Mouse (Mus musculus): ENCODE results near the gene Heatr5b. TPM values are rescaled to one million over a fixed set of nuclear protein-coding genes. Genes with fewer than 3 reads are reported as not detected.
"Not testable (repeated sequence)": the region's sequence is repeated elsewhere in the genome, so short reads cannot be mapped to it uniquely, and the experiment has no call there.

Gene Heatr5b
- polyA plus RNA-seq, 1 experiment from 2014 or later, result 10.0 TPM

DNA sequence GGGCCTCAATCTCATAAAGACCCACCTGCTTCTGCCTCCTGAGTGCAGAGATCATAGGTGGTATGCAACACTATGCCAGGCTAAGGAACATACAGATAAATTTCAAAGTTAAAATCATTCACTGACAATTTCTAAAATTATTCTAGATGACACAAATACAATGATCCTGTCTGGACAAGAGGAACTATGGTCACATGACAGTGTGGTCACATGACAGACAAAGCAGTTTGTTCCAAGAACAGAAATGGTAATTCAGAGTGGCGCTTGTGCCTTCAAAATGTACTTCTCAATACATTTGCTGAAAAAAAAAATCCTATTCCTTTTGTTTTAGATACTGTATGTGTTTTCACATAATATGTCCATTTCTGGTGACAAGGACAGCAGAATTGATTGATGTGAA lies 37.9 kb downstream of the Heatr5b start:
- no peak overlapping the region for H3K9ac ChIP-seq
- no peak overlapping the region for H3K27ac ChIP-seq
- no peak overlapping the region for H3K4me2 ChIP-seq
- ATAC-seq (ENCODE audit: insufficient read depth, low FRiP score, low read depth), result no peak
- no peak overlapping the region for H3K4me3 ChIP-seq (replicated peaks)
- no peaks in the 10 kb centered on the region for H3K27me3 ChIP-seq (replicated peaks)
- no peaks in the 10 kb centered on the region for H3K9me3 ChIP-seq
- WGBS, result 94% methylated on average over 1 of the region's 1 CpGs
- H3K36me3 ChIP-seq, result peaks cover 15% of the 10 kb centered on the region
- no peaks in the 10 kb centered on the region for H3K4me1 ChIP-seq

- WGBS, result 72% methylated on average over 5 of the region's 5 CpGs
- Histone ChIP-seq H3K36me3 (peaks cover 10% of the 10 kb centered on the region), H3K27ac (no peak overlapping the region), H3K4me1 (no peaks in the 10 kb centered on the region), H3K9me3 (no peaks in the 10 kb centered on the region), H3K27me3 (replicated peaks) (no peaks in the 10 kb centered on the region), H3K9ac (no peak overlapping the region), H3K4me2 (no peak overlapping the region), H3K4me3 (replicated peaks) (no peak overlapping the region)
- no peak for ATAC-seq (ENCODE audit: insufficient read depth, low FRiP score, low read depth)
Measured at GRCm38 (mm10) chr17:78794390-78794789, 40.8 kb downstream of the Heatr5b start.

DNA sequence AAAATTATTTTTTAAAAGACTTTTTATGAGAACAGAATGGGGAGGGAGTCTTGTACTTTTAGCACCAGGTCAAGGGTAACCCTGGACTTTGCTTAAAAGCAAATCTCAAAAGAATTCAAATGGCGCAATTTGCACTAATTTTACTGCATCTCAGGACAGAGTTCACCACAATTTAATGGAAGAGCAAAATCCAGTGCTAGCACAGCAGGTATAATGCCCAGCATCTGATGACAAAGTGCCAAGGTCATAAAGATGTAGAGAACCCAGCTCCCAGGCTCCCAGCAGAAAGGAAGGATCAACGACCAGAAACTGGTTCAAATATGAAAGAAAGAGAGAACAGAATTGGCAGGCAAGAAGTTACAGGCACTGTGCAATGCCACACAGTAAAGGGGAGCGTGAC lies 43.0 kb downstream of the Heatr5b start:
- no peak overlapping the region for H3K27ac ChIP-seq
- H3K4me2 ChIP-seq, result no peak overlapping the region
- 88% methylated on average over 3 of the region's 3 CpGs for WGBS
- no peak overlapping the region for H3K4me3 ChIP-seq (replicated peaks)
- no peaks in the 10 kb centered on the region for H3K4me1 ChIP-seq
- no peaks in the 10 kb centered on the region for H3K27me3 ChIP-seq (replicated peaks)
- H3K9me3 ChIP-seq, result no peaks in the 10 kb centered on the region
- no peak overlapping the region for H3K9ac ChIP-seq
- no peak for ATAC-seq (ENCODE audit: insufficient read depth, low FRiP score, low read depth)
- H3K36me3 ChIP-seq, result peaks cover 10% of the 10 kb centered on the region

DNA sequence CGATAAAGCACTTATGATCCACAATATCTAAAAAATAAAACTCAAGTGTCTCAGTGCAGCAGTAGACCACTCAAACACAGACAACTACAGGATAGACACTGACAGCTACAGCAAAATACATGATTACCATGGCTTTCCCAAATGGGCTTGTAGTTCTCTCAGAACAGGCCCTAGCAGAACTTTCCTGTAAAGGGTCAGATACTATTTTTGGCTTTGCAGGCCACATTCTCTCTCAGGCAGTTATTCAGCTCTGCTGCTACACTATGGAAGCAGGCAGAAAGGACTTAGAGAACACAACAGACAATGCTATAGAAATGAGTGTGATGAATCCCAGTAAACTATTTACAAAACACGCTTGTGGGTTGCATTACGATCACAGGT lies 43.5 kb downstream of the Heatr5b start:
- no peaks in the 10 kb centered on the region for H3K27me3 ChIP-seq (replicated peaks)
- H3K9ac ChIP-seq, result no peak overlapping the region
- H3K36me3 ChIP-seq, result peaks cover 10% of the 10 kb centered on the region
- H3K4me2 ChIP-seq, result no peak overlapping the region
- ATAC-seq (ENCODE audit: insufficient read depth, low FRiP score, low read depth), result no peak
- no peaks in the 10 kb centered on the region for H3K4me1 ChIP-seq
- WGBS, result 96% methylated on average over 3 of the region's 3 CpGs
- H3K9me3 ChIP-seq, result no peaks in the 10 kb centered on the region
- no peak overlapping the region for H3K27ac ChIP-seq
- no peak overlapping the region for H3K4me3 ChIP-seq (replicated peaks)

DNA sequence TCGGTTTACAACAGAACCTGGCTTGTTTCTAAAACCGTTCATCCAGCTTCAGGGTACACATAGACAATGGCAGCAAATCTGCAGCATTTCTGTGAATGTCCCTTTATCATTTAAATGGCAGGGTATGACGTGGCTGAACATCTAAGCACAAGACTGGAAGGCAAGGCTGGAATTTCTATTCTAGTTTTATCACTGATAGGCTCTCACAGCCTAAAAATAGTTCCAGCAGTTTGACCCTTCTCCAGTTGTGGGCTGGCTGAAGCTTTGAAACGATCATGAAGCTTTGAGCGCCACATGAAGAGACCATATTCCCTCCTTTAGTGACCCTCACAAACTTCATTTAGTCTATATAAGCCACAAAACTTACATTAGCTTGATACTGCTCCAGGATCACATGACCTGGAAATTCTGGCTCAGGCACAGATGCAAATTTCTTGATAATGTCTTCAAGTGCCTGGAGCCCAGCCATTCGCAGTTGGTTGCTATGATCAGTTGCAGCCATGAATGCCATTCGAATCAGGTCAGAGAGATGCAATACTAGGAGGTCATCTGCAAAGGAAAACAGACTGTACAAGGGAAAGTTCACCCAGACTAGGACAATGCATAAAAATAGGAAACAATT lies 44.0 kb downstream of the Heatr5b start:
- H3K27ac ChIP-seq, result no peak overlapping the region
- H3K4me2 ChIP-seq, result no peak overlapping the region
- no peaks in the 10 kb centered on the region for H3K9me3 ChIP-seq
- no peaks in the 10 kb centered on the region for H3K4me1 ChIP-seq
- peaks cover 7% of the 10 kb centered on the region for H3K36me3 ChIP-seq
- no peak overlapping the region for H3K4me3 ChIP-seq (replicated peaks)
- H3K9ac ChIP-seq, result no peak overlapping the region
- no peaks in the 10 kb centered on the region for H3K27me3 ChIP-seq (replicated peaks)
- no peak for ATAC-seq (ENCODE audit: insufficient read depth, low FRiP score, low read depth)
- WGBS, result 79% methylated on average over 7 of the region's 7 CpGs

DNA sequence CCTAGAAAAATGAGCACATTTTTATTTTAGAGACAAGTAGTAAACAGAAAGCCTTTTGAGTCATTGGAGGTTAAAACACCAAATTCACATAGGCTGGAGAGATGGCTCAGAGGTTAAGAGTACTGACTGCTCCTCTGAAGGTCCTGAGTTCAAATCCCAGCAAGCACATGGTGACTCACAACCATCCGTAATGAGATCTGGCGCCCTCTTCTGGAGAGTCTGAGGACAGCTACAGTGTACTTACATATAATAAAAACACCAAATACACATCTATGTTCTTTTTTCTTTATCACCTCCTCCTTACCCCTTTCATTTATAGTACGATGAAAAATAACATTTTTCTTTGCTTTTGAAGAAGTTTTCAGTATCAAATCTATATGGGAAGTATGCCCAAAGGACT lies 46.9 kb downstream of the Heatr5b start:
- not testable (repeated sequence) for H3K4me2 ChIP-seq; H3K4me3 ChIP-seq (replicated peaks); H3K27ac ChIP-seq; H3K9me3 ChIP-seq; H3K36me3 ChIP-seq; H3K27me3 ChIP-seq (replicated peaks); H3K9ac ChIP-seq; ATAC-seq (ENCODE audit: insufficient read depth, low FRiP score, low read depth); H3K4me1 ChIP-seq
- WGBS, result 77% methylated on average over 3 of the region's 3 CpGs

DNA sequence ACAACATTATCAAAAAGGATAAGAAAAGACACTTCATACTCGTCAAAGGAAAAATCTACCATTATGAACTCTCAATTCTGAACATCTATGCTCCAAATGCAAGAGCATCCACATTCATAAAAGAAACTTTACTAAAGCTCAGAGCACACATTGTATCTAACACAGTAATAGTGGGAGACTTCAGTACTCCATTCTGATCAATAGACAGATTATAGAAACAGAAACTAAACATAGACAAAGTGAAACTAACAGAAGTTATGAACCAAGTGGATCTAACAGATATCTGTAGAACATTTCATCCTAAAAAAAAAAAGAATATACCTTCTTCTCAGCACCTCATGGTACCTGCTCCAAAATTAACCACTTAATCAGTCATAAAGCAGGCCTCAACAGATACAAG lies 56.4 kb downstream of the Heatr5b start:
- H3K27ac ChIP-seq, result no peak overlapping the region
- no peak overlapping the region for H3K9ac ChIP-seq
- WGBS, result 93% methylated on average over 1 of the region's 1 CpGs
- H3K4me2 ChIP-seq, result no peak overlapping the region
- no peaks in the 10 kb centered on the region for H3K4me1 ChIP-seq
- H3K4me3 ChIP-seq (replicated peaks), result no peak overlapping the region
- 0 out of 2 replicates have a peak, but pooled peaks cover 4% of the 10 kb centered on the region for H3K36me3 ChIP-seq
- ATAC-seq (ENCODE audit: insufficient read depth, low FRiP score, low read depth), result no peak
- no peaks in the 10 kb centered on the region for H3K27me3 ChIP-seq (replicated peaks)
- H3K9me3 ChIP-seq, result no peaks in the 10 kb centered on the region

DNA sequence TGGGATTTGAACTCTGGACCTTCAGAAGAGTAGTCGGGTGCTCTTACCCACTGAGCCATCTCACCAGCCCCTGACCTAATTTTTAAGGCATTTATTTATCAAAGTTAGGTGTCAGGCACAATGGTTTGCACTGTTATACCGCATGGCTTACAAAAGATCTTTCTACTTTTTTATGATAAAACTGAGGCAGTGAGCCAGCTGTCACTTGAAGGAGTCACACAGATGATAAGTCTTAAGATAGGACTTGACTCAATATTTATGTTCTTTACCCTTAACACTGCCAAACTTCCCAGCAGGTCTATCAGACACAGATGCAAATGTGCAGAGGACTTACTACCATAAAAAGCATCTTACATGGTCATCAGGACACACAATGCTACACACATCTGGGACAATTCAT lies 62.8 kb downstream of the Heatr5b start:
- Histone ChIP-seq H3K4me1 (no peaks in the 10 kb centered on the region), H3K4me3 (replicated peaks) (no peak overlapping the region), H3K27me3 (replicated peaks) (no peaks in the 10 kb centered on the region), H3K9me3 (no peaks in the 10 kb centered on the region), H3K36me3 (0 out of 2 replicates have a peak, but pooled peaks cover 16% of the 10 kb centered on the region), H3K27ac (no peak overlapping the region), H3K9ac (no peak overlapping the region), H3K4me2 (no peak overlapping the region)
- 82% methylated on average over 2 of the region's 2 CpGs for WGBS
- ATAC-seq (ENCODE audit: insufficient read depth, low FRiP score, low read depth), result no peak

DNA sequence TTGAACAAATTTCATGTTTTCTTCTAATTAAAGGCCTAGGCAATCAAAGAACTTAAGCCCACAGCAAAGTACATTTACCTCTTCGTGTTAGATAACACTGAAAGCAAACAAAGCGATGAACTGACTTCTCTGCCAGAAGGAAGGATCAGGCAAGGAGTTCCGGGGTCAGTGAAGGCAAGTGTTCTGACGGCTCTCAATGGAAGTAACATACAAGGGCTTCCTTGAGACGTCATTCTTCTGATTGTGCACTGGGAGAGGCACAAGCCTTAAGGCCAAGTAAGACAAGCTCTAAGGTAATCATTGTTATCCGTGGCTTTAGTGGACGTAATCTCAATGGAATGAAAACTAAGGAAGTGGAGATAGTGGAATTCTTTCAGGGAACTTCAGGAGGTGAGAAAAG lies 64.2 kb downstream of the Heatr5b start:
- Histone ChIP-seq H3K36me3 (0 out of 2 replicates have a peak, but pooled peaks cover 20% of the 10 kb centered on the region), H3K4me1 (no peaks in the 10 kb centered on the region), H3K27me3 (replicated peaks) (no peaks in the 10 kb centered on the region), H3K9me3 (no peaks in the 10 kb centered on the region), H3K27ac (no peak overlapping the region), H3K4me3 (replicated peaks) (no peak overlapping the region), H3K4me2 (no peak overlapping the region), H3K9ac (no peak overlapping the region)
- 54% methylated on average over 7 of the region's 7 CpGs for WGBS
- no peak for ATAC-seq (ENCODE audit: insufficient read depth, low FRiP score, low read depth)

DNA sequence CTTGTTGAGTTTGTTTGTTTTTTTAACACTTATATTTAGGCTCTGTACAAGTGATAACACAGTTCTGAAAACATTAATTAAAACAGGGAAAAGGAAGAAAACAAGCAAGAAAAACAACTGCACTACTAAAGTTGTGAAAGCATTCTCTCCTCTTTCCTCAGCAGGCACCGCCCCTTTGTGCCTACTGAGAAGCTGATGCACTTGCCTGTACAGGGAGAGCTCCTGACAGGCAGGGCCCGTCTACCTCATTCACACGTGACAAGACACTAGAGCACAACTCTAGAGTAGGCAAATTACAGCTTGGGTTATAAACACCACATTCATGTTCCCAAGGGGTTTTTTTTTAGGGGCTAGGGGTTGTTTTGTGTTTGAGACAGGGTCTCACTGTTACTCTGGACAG lies 65.8 kb downstream of the Heatr5b start:
- no peak for ATAC-seq (ENCODE audit: insufficient read depth, low FRiP score, low read depth)
- 82% methylated on average over 3 of the region's 3 CpGs for WGBS
- no peaks in the 10 kb centered on the region for H3K27me3 ChIP-seq (replicated peaks)
- H3K4me3 ChIP-seq (replicated peaks), result no peak overlapping the region
- no peak overlapping the region for H3K27ac ChIP-seq
- H3K9ac ChIP-seq, result no peak overlapping the region
- H3K4me2 ChIP-seq, result no peak overlapping the region
- 0 out of 2 replicates have a peak, but pooled peaks cover 20% of the 10 kb centered on the region for H3K36me3 ChIP-seq
- no peaks in the 10 kb centered on the region for H3K9me3 ChIP-seq
- H3K4me1 ChIP-seq, result no peaks in the 10 kb centered on the region

DNA sequence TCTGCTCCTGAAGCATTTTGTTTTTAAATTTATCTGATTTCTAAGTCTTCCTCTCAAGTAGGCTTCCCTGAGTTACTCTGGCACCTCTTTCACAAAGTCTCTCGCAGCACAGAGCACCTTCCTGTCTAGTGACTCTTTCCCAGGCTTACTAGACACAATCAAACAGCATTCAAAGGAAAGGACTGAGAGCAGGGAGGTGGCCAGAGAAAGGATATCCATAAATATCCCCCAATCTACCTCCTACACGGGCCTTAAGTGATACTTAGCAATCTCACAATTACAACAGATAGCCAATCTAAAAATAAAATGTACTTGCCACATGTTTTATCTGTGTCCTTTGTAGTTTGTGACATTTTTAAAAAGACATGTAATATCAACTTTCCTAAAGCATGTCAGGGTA lies 66.2 kb downstream of the Heatr5b start:
- WGBS, result 70% methylated on average over 2 of the region's 2 CpGs
- no peak for ATAC-seq (ENCODE audit: insufficient read depth, low FRiP score, low read depth)
- Histone ChIP-seq H3K4me2 (no peak overlapping the region), H3K27me3 (replicated peaks) (no peaks in the 10 kb centered on the region), H3K36me3 (0 out of 2 replicates have a peak, but pooled peaks cover 20% of the 10 kb centered on the region), H3K4me3 (replicated peaks) (no peak overlapping the region), H3K9me3 (no peaks in the 10 kb centered on the region), H3K4me1 (no peaks in the 10 kb centered on the region), H3K27ac (no peak overlapping the region), H3K9ac (no peak overlapping the region)

GRCm38 (mm10) chr17:78767546-78767945 lies 67.6 kb downstream of the Heatr5b start:
- Histone ChIP-seq H3K4me1 (no peaks in the 10 kb centered on the region), H3K4me2 (no peak overlapping the region), H3K27ac (no peak overlapping the region), H3K36me3 (0 out of 2 replicates have a peak, but pooled peaks cover 15% of the 10 kb centered on the region), H3K9me3 (no peaks in the 10 kb centered on the region), H3K4me3 (replicated peaks) (no peak overlapping the region), H3K27me3 (replicated peaks) (no peaks in the 10 kb centered on the region), H3K9ac (no peak overlapping the region)
- ATAC-seq (ENCODE audit: insufficient read depth, low FRiP score, low read depth), result no peak
- 76% methylated on average over 8 of the region's 8 CpGs for WGBS

DNA sequence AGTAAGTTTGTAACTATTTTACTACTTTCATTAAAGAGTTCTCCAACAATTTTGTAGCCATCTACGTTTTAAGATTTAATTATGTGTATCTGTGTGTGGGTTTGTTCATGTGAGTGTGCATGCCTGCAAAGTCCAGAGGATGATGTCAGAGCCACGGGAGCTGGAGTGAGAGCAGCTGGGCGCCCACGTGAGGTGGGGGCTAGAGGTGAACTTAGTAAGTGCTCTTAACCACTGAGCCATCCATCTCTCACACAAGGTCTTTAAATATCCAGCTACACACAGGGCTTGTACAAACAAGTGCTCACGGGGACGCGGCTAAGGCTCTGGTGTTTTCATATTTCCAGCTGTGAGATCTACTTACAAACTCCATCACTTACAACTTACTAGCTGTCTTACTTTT lies 69.1 kb downstream of the Heatr5b start:
- WGBS, result 65% methylated on average over 7 of the region's 7 CpGs
- H3K4me2 ChIP-seq, result no peak overlapping the region
- no peak for ATAC-seq (ENCODE audit: insufficient read depth, low FRiP score, low read depth)
- no peaks in the 10 kb centered on the region for H3K4me1 ChIP-seq
- 0 out of 2 replicates have a peak, but pooled peaks cover 15% of the 10 kb centered on the region for H3K36me3 ChIP-seq
- H3K4me3 ChIP-seq (replicated peaks), result no peak overlapping the region
- H3K27me3 ChIP-seq (replicated peaks), result no peaks in the 10 kb centered on the region
- no peak overlapping the region for H3K9ac ChIP-seq
- H3K27ac ChIP-seq, result no peak overlapping the region
- H3K9me3 ChIP-seq, result no peaks in the 10 kb centered on the region
